Mouse (Mus musculus) CH12.LX (cell line): ENCODE data around the gene Ugt1a2. TPM values are rescaled to one million over a fixed set of nuclear protein-coding genes. Genes with fewer than 3 reads are reported as not detected.

Source experiments
- DNase-seq: peaks from one replicate; pipeline ENCODE4 v3.0.0-alpha.2; 2013; ENCODE audit errors: extremely low read depth
- H3K27ac ChIP-seq: 2 replicates; pipeline ENCODE4 v1.5.1; 2012; ENCODE audit warnings: low read depth, mild to moderate bottlenecking, control low read depth, moderate library complexity; ENCODE audit not compliant: insufficient read depth
- H3K27me3 ChIP-seq: replicated peaks from 2 replicates; pipeline ENCODE3; 2012; ENCODE audit warnings: inconsistent platforms
- H3K36me3 ChIP-seq, 2 experiments: replicated peaks in 1 of 2; 2 replicates each; pipeline versions ENCODE3 to v1.6.1; 2012; ENCODE audit warnings: inconsistent platforms in 1 of 2, low read length in 1 of 2, mild to moderate bottlenecking in 1 of 2, mixed read lengths in 1 of 2, moderate library complexity in 1 of 2; ENCODE audit not compliant: control insufficient read depth in 1 of 2, insufficient read depth in 1 of 2
- H3K4me1 ChIP-seq, 2 experiments: 2 replicates each; pipeline ENCODE4 v1.6.1; 2012; ENCODE audit warnings: inconsistent platforms in 1 of 2, moderate library complexity in 1 of 2; ENCODE audit not compliant: insufficient read depth in 2 of 2, control insufficient read depth in 1 of 2
- H3K4me2 ChIP-seq: 2 replicates; pipeline ENCODE4 v1.6.1; 2012; ENCODE audit warnings: low read depth, mild to moderate bottlenecking, control low read depth; ENCODE audit not compliant: poor library complexity, insufficient read depth, severe bottlenecking
- H3K4me3 ChIP-seq, 3 experiments: fragments of 150-350 bp in 1 of 3; sonication (generic) in 1 of 3; replicated peaks in 1 of 3; 2 replicates each; pipeline versions ENCODE3 to v1.5.1; 2011 to 2012; ENCODE audit warnings: low read depth in 2 of 3, low read length in 2 of 3, mild to moderate bottlenecking in 2 of 3, moderate library complexity in 2 of 3, control low read depth in 1 of 3, improper control_type of control experiment in 1 of 3, inconsistent platforms in 1 of 3, mixed read lengths in 1 of 3; ENCODE audit not compliant: poor library complexity in 1 of 3
- H3K79me2 ChIP-seq: replicated peaks from 2 replicates; pipeline ENCODE4 v1.6.1; 2012; ENCODE audit warnings: mild to moderate bottlenecking, moderate library complexity; ENCODE audit not compliant: control insufficient read depth, poor library complexity, insufficient read depth, severe bottlenecking; ENCODE audit errors: extremely low read depth
- H3K9ac ChIP-seq: 2 replicates; pipeline ENCODE4 v1.6.1; 2012; ENCODE audit warnings: low read depth, mild to moderate bottlenecking, control low read depth, moderate library complexity; ENCODE audit not compliant: insufficient read depth
- H3K9me3 ChIP-seq: replicated peaks from 2 replicates; pipeline ENCODE3; 2012; ENCODE audit warnings: low read length, inconsistent platforms, mixed read lengths
- BHLHE40 ChIP-seq: IDR thresholded peaks from 2 replicates; pipeline ENCODE4 v1.6.1; 2011; ENCODE audit warnings: mild to moderate bottlenecking, low read depth, low read length, improper control_type of control experiment
- EP300 ChIP-seq: IDR thresholded peaks from 2 replicates; pipeline ENCODE4 v1.6.1; 2011; ENCODE audit warnings: low read length, improper control_type of control experiment
- ETS1 ChIP-seq: conservative IDR thresholded peaks from 2 replicates; pipeline ENCODE4 v1.6.1; 2012; ENCODE audit warnings: low read depth, mild to moderate bottlenecking, inconsistent platforms, low read length, improper control_type of control experiment, moderate library complexity
- IRF4 ChIP-seq: IDR thresholded peaks from 2 replicates; pipeline ENCODE4 v1.6.1; 2014; ENCODE audit warnings: low read depth, mild to moderate bottlenecking, inconsistent platforms, low read length, improper control_type of control experiment
- JUN ChIP-seq: IDR thresholded peaks from 2 replicates; pipeline ENCODE4 v1.6.1; 2011; ENCODE audit warnings: low read depth, mild to moderate bottlenecking, low read length, improper control_type of control experiment, moderate library complexity; ENCODE audit not compliant: insufficient read depth
- JUND ChIP-seq: conservative IDR thresholded peaks from 2 replicates; pipeline ENCODE4 v1.6.1; 2011; ENCODE audit warnings: low read depth, low read length, improper control_type of control experiment
- KAT2A ChIP-seq: IDR thresholded peaks from 2 replicates; pipeline ENCODE4 v1.6.1; 2012; ENCODE audit warnings: low read length, improper control_type of control experiment, inconsistent platforms; ENCODE audit not compliant: insufficient replicate concordance
- MAFK ChIP-seq: IDR thresholded peaks from 2 replicates; pipeline ENCODE4 v1.6.1; 2011; ENCODE audit warnings: low read length, improper control_type of control experiment; ENCODE audit not compliant: insufficient replicate concordance
- MAX ChIP-seq: IDR thresholded peaks from 2 replicates; pipeline ENCODE4 v1.6.1; 2011; ENCODE audit warnings: low read length, improper control_type of control experiment
- MAZ ChIP-seq: IDR thresholded peaks from 2 replicates; pipeline ENCODE4 v1.6.1; 2012; ENCODE audit warnings: low read depth, mild to moderate bottlenecking, inconsistent platforms, low read length, improper control_type of control experiment, moderate library complexity
- MEF2A ChIP-seq: IDR thresholded peaks from 2 replicates; pipeline ENCODE4 v1.6.1; 2014; ENCODE audit warnings: low read depth, mild to moderate bottlenecking, inconsistent platforms, low read length, improper control_type of control experiment, borderline replicate concordance
- MXI1 ChIP-seq: IDR thresholded peaks from 2 replicates; pipeline ENCODE4 v1.6.1; 2011; ENCODE audit warnings: mild to moderate bottlenecking, low read depth, low read length, improper control_type of control experiment
- MYC ChIP-seq: IDR thresholded peaks from 2 replicates; pipeline ENCODE4 v1.6.1; 2011; ENCODE audit warnings: low read depth, mild to moderate bottlenecking, improper control_type of control experiment, low read length
- NELFE ChIP-seq: IDR thresholded peaks from 2 replicates; pipeline ENCODE4 v1.6.1; 2011; ENCODE audit warnings: low read depth, low read length, improper control_type of control experiment
- PAX5 ChIP-seq: IDR thresholded peaks from 2 replicates; pipeline ENCODE4 v1.6.1; 2012; ENCODE audit warnings: low read length, inconsistent platforms, mixed read lengths
- POLR2A ChIP-seq: IDR thresholded peaks from 2 replicates; pipeline ENCODE4 v1.6.1; 2011; ENCODE audit warnings: low read depth, mild to moderate bottlenecking, improper control_type of control experiment, low read length
- POLR2AphosphoS2 ChIP-seq: IDR thresholded peaks from 2 replicates; pipeline ENCODE4 v1.6.1; 2011; ENCODE audit warnings: low read depth, low read length, improper control_type of control experiment
- RAD21 ChIP-seq: IDR thresholded peaks from 2 replicates; pipeline ENCODE4 v1.6.1; 2011; ENCODE audit warnings: low read depth, mild to moderate bottlenecking, low read length, improper control_type of control experiment, moderate library complexity
- RCOR1 ChIP-seq: conservative IDR thresholded peaks from 2 replicates; pipeline ENCODE4 v1.6.1; 2012; ENCODE audit warnings: low read depth, mild to moderate bottlenecking, inconsistent platforms, low read length, improper control_type of control experiment
- SIN3A ChIP-seq: IDR thresholded peaks from 2 replicates; pipeline ENCODE4 v1.6.1; 2012; ENCODE audit warnings: low read length, improper control_type of control experiment, inconsistent platforms
- SMC3 ChIP-seq: IDR thresholded peaks from 2 replicates; pipeline ENCODE4 v1.6.1; 2011; ENCODE audit warnings: low read depth, low read length, improper control_type of control experiment
- TBP ChIP-seq: conservative IDR thresholded peaks from 2 replicates; pipeline ENCODE4 v1.6.1; 2011; ENCODE audit warnings: low read depth, low read length, improper control_type of control experiment
- TCF12 ChIP-seq: IDR thresholded peaks from 2 replicates; pipeline ENCODE4 v1.6.1; 2014; ENCODE audit warnings: low read depth, mild to moderate bottlenecking, inconsistent platforms, low read length, improper control_type of control experiment
- USF1 ChIP-seq: IDR thresholded peaks from 2 replicates; pipeline ENCODE4 v1.6.1; 2014; ENCODE audit warnings: low read depth, mild to moderate bottlenecking, inconsistent platforms, low read length, improper control_type of control experiment
- USF2 ChIP-seq: conservative IDR thresholded peaks from 2 replicates; pipeline ENCODE4 v1.6.1; 2011; ENCODE audit warnings: low read depth, low read length, improper control_type of control experiment
- ZKSCAN1 ChIP-seq: IDR thresholded peaks from 2 replicates; pipeline ENCODE4 v1.6.1; 2012; ENCODE audit warnings: low read depth, inconsistent platforms, low read length, improper control_type of control experiment, borderline replicate concordance
- ZMIZ1 ChIP-seq: IDR thresholded peaks from 2 replicates; pipeline ENCODE4 v1.6.1; 2012; ENCODE audit warnings: low read depth, mild to moderate bottlenecking, inconsistent platforms, low read length, improper control_type of control experiment
- ZNF384 ChIP-seq: IDR thresholded peaks from 2 replicates; pipeline ENCODE4 v1.6.1; 2012; ENCODE audit warnings: low read depth, low read length, improper control_type of control experiment, inconsistent platforms
- dilution Hi-C: fragments of 300-500 bp; cut with MboI; formaldehyde crosslinking; loops from 2 replicates; pipeline ENCODE4 v1.14.3; 2020; ENCODE audit warnings: low sequenced_read_pairs; ENCODE audit not compliant: extremely low pct_unique_long_range_greater_than_20kb, extremely low pct_ligation_motif_present
- in situ Hi-C: fragments of 300-500 bp; cut with MboI; formaldehyde crosslinking; loops from 3 replicates; pipeline ENCODE4 v1.14.3; 2019; ENCODE audit warnings: low sequenced_read_pairs, low pct_ligation_motif_present, low pct_unique_long_range_greater_than_20kb, mixed read lengths
- polyA plus RNA-seq: library from polyadenylated mRNA; unstranded; fragments of >175 nt; gene quantifications from 2 replicates; pipeline ENCODE4 v1.2.1, GENCODE M21; 2012; ENCODE audit warnings: low read depth; ENCODE audit not compliant: insufficient read length
- total RNA-seq, 2 experiments: library from RNA; depleted of rRNA; stranded (reverse); fragments of 300-350 nt in 1 of 2; fragments of >200 nt in 1 of 2; gene quantifications; 2 replicates each; pipeline ENCODE4 v1.2.3; 2012 to 2014

Ugt1a2 gene
- total and polyA plus RNA-seq, 3 experiments: not detected

DNA sequence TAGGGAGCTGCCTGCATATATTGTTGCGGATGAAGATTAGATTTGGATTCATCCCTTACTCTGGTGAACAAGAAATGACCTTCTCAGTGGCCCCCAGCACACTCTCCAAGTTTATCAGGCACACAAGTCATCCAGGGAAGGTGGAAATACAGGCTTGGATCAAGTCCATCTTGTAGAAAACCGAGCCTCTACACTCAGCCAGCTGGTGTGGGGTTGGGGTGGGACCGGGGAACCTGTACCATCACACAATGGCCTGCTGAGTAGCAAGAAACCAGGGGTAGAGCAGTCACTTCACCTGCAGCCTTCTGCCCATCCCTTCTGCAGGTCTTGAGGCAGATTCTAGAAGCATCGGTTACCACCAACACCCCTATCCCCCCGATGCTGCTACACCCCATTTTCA, 34.2 kb downstream of the Ugt1a2 start:
- Histone ChIP-seq H3K4me2 (no peak overlapping the region), H3K9me3 (peaks cover 84% of the 10 kb centered on the region), H3K9ac (no peak overlapping the region), H3K36me3 (no peaks in the 10 kb centered on the region), H3K79me2 (no peaks in the 10 kb centered on the region), H3K4me3 (no peak overlapping the region), H3K4me1 (no peaks in the 10 kb centered on the region), H3K27me3 (peaks cover 32% of the 10 kb centered on the region), H3K27ac (no peak overlapping the region)
- TF ChIP-seq ZMIZ1: no peak
- TF ChIP-seq SIN3A: no peak
- TF ChIP-seq USF2: no peak
- TF ChIP-seq MAFK: no peak
- no peak for TF ChIP-seq ZNF384
- no peak for TF ChIP-seq TCF12
- no peak for TF ChIP-seq NELFE
- no peak for TF ChIP-seq MEF2A
- TF ChIP-seq USF1: no peak
- TF ChIP-seq IRF4: no peak
- TF ChIP-seq SMC3: no peak
- TF ChIP-seq MAX: no peak
- TF ChIP-seq BHLHE40: no peak
- no peak for TF ChIP-seq KAT2A
- no peak for TF ChIP-seq POLR2A
- TF ChIP-seq ETS1: no peak
- no peak for TF ChIP-seq POLR2AphosphoS2
- no peak for DNase-seq
- dilution Hi-C loops (no loop called here), in situ Hi-C loops (no loop called here)

DNA sequence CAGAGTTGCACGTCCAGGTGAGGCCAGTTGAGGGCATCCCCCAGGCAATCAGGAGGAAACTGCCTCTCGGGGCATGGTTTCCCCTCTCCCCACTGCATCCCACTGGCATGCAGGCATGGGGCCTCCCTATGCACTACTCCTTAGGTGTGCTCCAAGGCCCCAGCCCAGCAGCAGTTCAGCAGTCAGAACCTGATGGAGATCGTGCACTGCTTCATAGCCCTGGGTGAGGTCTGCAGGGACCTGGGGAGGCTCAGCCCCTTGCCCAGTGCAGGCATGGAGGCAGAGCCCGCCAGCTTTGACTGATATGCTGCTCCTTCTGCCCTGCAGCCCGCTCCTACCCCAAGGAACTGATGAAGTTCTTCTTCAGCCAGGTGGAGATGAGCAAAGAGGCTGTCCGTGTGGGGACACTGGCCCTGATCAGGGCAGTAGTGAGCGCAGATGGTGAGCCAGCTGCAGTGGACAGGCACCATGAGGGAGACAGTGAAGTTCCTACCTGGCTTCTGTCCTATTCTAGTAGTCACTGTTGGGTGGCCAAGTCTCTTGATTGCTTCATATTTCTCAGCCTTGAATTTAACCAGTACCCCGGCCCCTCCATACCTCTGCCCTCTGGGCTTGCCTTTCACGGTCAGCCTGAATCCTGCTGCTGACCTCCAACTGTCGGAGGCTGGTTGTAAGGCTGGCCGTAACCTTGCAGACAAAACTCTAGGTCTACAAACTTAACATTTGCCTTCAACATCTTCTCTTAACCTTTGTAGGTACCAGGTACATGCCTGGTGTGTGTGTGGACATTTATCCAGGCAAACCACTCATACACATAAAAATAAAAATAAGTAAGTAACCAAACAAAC, 34.9 kb downstream of the Ugt1a2 start:
- Histone ChIP-seq H3K79me2 (no peaks in the 10 kb centered on the region), H3K4me3 (no peak overlapping the region), H3K27me3 (peaks cover 35% of the 10 kb centered on the region), H3K36me3 (no peaks in the 10 kb centered on the region), H3K9me3 (peaks cover 84% of the 10 kb centered on the region), H3K4me1 (no peaks in the 10 kb centered on the region), H3K9ac (no peak overlapping the region), H3K27ac (no peak overlapping the region)
- in situ Hi-C loops: no loop called here
- no peak for DNase-seq
- dilution Hi-C loops: no loop called here
- TF ChIP-seq MEF2A (no peak), JUND (no peak), RCOR1 (no peak), POLR2AphosphoS2 (no peak), PAX5 (no peak), MXI1 (no peak), NELFE (no peak), TCF12 (no peak), ZKSCAN1 (no peak), ETS1 (no peak), JUN (no peak), SMC3 (no peak), MAZ (no peak), RAD21 (no peak), EP300 (no peak), USF1 (no peak), MYC (no peak), TBP (no peak)
- TF ChIP-seq, all 38 proteins: peak for 0
- H3K4me2 ChIP-seq: no peak overlapping the region
